Mouse (Mus musculus) spleen, adult 2 months (tissue): Measurements from ENCODE around the gene Mfsd9.

Experiments used
- CTCF ChIP-seq: fragments of 200-500 bp; IDR thresholded peaks from 2 replicates; pipeline ENCODE4 v1.5.1; 2011; ENCODE audit warnings: mild to moderate bottlenecking, inconsistent platforms; ENCODE audit not compliant: insufficient read depth, insufficient read length, insufficient replicate concordance; ENCODE audit errors: extremely low read depth
- POLR2A ChIP-seq: fragments of 200-500 bp; IDR thresholded peaks from 2 replicates; pipeline ENCODE4 v1.6.1; 2011; ENCODE audit warnings: low read depth, low read length, inconsistent platforms

DNA sequence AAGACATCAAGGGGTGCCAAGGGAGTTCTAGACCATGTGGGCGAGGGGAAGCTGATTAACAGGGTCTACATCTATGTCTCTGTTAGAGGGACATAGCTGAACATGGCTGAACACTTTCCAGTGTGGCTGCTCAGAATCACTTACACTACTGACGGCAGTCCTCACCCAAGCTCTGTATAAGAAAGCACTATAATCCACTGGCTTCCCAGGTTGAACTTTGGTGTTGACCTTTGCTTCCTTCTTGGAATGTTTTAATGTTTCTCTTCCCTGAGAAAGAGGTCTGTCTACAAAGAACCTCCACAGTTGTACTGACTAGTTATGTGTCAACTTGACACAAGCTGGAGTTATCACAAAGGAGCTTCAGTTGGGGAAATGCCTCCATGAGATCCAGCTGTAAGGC lies 14.4 kb downstream of the Mfsd9 start:
- no peak for TF ChIP-seq CTCF
- TF ChIP-seq POLR2A: no peak
